Mouse (Mus musculus): Measurements from ENCODE around the gene Btbd35f7. TPM values are rescaled to one million over a fixed set of nuclear protein-coding genes. Genes with fewer than 3 reads are reported as not detected.

The Btbd35f7 gene
- polyA plus RNA-seq (2017; shearing (Covaris generic)), result not detected

DNA sequence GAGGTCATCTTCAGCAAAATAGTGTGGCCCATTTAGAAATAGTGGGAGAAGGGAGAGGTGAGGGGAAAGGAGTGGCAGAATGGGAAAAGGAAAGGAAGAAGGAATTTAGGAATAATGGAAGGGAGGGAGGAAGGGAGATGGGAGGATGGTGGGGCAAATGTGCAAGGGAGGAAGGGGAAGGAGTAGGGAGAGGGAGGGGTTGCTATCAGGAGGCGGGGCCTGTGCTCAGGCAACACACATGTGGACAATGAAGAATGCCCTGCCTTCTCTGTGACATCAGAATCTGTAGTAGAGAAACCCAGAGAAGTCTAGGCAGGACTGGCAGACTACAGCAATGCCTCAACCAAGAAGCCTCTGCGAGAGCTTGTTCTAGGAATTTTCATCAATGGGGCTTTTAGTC, at the start of gene Btbd35f7:
Gene Btbd35f7 (plus strand): TSS at position 301 of the 400 bp plus-strand sequence.

Other genes with a start within 250 kb of the Btbd35f7 start
- not detected for gene Mycs, start 199.8 kb upstream of the Btbd35f7 start, polyA plus RNA-seq (2017; shearing (Covaris generic))